Mouse (Mus musculus): ENCODE measurements around the gene Nhsl1. TPM values are rescaled to one million over a fixed set of nuclear protein-coding genes. Genes with fewer than 3 reads are reported as not detected.

Nhsl1 gene
- polyA plus RNA-seq, 1 experiment from 2014 or later = 8.8 TPM

GRCm38 (mm10) chr10:18420259-18421000, 101.6 kb downstream of the Nhsl1 start:
- TF ChIP-seq CTCF (IDR thresholded peaks at IDR 0.05; ENCODE audit: low read depth) = no peak

GRCm38 (mm10) chr10:18422968-18423367, 104.2 kb downstream of the Nhsl1 start:
- 0 out of 2 replicates have a peak, but pooled peaks cover 4% of the 10 kb centered on the region for H3K4me1 ChIP-seq (replicated peaks; ENCODE audit: insufficient read depth, low read length)
- H3K9ac ChIP-seq (ENCODE audit: low read depth, low read length) = no peak overlapping the region
- no peaks in the 10 kb centered on the region for H3K27me3 ChIP-seq (ENCODE audit: insufficient read depth, low read length)
- no peaks in the 10 kb centered on the region for H3K36me3 ChIP-seq (ENCODE audit: insufficient read depth, low read length)
- no peak overlapping the region for H3K4me3 ChIP-seq (replicated peaks; ENCODE audit: low read depth, low read length)
- 72% methylated on average over 3 of the region's 3 CpGs for WGBS
- H3K9me3 ChIP-seq (replicated peaks; ENCODE audit: low read length) = no peaks in the 10 kb centered on the region
- no peak for TF ChIP-seq CTCF (IDR thresholded peaks at IDR 0.05; ENCODE audit: low read depth)
- ATAC-seq (replicated peaks; ENCODE audit: low FRiP score, low read depth) = no peak
- DNase-seq (ENCODE audit: low spot score) = no peak
- H3K4me2 ChIP-seq (ENCODE audit: low read length) = no peak overlapping the region
- no peak overlapping the region for H3K27ac ChIP-seq

More at GRCm38 (mm10) chr10:18420259-18421000, 101.6 kb downstream of the Nhsl1 start:
- Histone ChIP-seq H3K27me3 (ENCODE audit: insufficient read depth, low read length) (no peaks in the 10 kb centered on the region), H3K4me3 (replicated peaks; ENCODE audit: low read depth, low read length) (no peak overlapping the region), H3K9ac (ENCODE audit: low read depth, low read length) (no peak overlapping the region), H3K9me3 (replicated peaks; ENCODE audit: low read length) (no peaks in the 10 kb centered on the region), H3K27ac (no peak overlapping the region), H3K36me3 (ENCODE audit: insufficient read depth, low read length) (no peaks in the 10 kb centered on the region), H3K4me1 (replicated peaks; ENCODE audit: insufficient read depth, low read length) (0 out of 2 replicates have a peak, but pooled peaks cover 4% of the 10 kb centered on the region), H3K4me2 (ENCODE audit: low read length) (no peak overlapping the region)
- DNase-seq (ENCODE audit: low spot score) (no peak), ATAC-seq (replicated peaks; ENCODE audit: low FRiP score, low read depth) (no peak)
- 81% methylated on average over 6 of the region's 6 CpGs for WGBS

DNA sequence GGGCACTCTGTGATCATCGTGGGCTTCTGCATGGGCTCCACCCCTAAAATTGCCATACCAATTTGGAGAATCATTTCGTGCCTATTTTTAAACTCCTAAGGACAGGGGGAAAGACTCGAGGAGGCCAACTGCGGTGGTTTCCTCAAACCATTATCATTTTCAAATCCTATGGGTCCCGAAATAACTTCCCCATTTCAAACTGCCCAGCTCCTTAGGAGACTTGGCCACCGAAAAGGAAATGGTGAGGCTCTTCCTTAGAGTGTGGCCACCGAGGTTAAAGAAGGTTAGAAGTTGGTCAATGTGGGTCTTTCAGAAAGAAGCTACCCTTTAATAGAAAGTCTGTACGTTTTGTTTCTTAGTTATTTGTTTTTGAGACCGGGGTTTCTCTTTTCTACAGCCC, 104.8 kb downstream of the Nhsl1 start:
- H3K27ac ChIP-seq = no peak overlapping the region
- H3K9ac ChIP-seq (ENCODE audit: low read depth, low read length) = no peak overlapping the region
- H3K4me2 ChIP-seq (ENCODE audit: low read length) = no peak overlapping the region
- H3K4me3 ChIP-seq (replicated peaks; ENCODE audit: low read depth, low read length) = no peak overlapping the region
- WGBS = 82% methylated on average over 9 of the region's 9 CpGs
- H3K4me1 ChIP-seq (replicated peaks; ENCODE audit: insufficient read depth, low read length) = 0 out of 2 replicates have a peak, but pooled peaks cover 4% of the 10 kb centered on the region
- H3K9me3 ChIP-seq (replicated peaks; ENCODE audit: low read length) = no peaks in the 10 kb centered on the region
- ATAC-seq (replicated peaks; ENCODE audit: low FRiP score, low read depth) = no peak
- DNase-seq (ENCODE audit: low spot score) = no peak
- TF ChIP-seq CTCF (IDR thresholded peaks at IDR 0.05; ENCODE audit: low read depth) = no peak
- no peaks in the 10 kb centered on the region for H3K36me3 ChIP-seq (ENCODE audit: insufficient read depth, low read length)
- no peaks in the 10 kb centered on the region for H3K27me3 ChIP-seq (ENCODE audit: insufficient read depth, low read length)

GRCm38 (mm10) chr10:18427866-18428265, 109.1 kb downstream of the Nhsl1 start:
- no peak overlapping the region for H3K4me3 ChIP-seq (replicated peaks; ENCODE audit: low read depth, low read length)
- H3K4me1 ChIP-seq (replicated peaks; ENCODE audit: insufficient read depth, low read length) = peaks cover 2% of the 10 kb centered on the region; the same call in 1 of the 2 replicates
- DNase-seq (ENCODE audit: low spot score) (no peak), ATAC-seq (replicated peaks; ENCODE audit: low FRiP score, low read depth) (no peak)
- WGBS = 90% methylated on average over 9 of the region's 9 CpGs
- no peaks in the 10 kb centered on the region for H3K36me3 ChIP-seq (ENCODE audit: insufficient read depth, low read length)
- H3K9me3 ChIP-seq (replicated peaks; ENCODE audit: low read length) = no peaks in the 10 kb centered on the region
- TF ChIP-seq CTCF (IDR thresholded peaks at IDR 0.05; ENCODE audit: low read depth) = no peak
- no peaks in the 10 kb centered on the region for H3K27me3 ChIP-seq (ENCODE audit: insufficient read depth, low read length)
- H3K27ac ChIP-seq = no peak overlapping the region
- H3K4me2 ChIP-seq (ENCODE audit: low read length) = no peak overlapping the region
- H3K9ac ChIP-seq (ENCODE audit: low read depth, low read length) = no peak overlapping the region

DNA sequence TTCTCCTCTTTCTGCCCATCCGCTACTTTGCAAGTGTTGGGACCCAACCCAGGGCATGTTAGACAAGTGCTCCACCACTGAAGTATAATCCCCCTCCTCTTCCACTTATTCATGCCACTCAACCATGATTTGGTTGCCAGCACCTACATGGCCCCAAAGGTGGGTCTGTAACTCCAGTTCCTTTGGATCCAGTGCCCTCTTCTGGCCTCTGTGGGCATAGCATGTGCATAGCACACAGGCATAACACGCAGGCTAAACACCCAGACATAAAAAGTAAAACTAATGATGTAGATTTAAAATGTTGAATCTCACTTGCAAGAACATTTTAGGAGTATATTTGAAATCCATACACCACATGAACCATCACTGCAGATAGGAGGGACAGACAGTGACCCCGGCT, 110.7 kb downstream of the Nhsl1 start:
- H3K4me2 ChIP-seq (ENCODE audit: low read length) = no peak overlapping the region
- TF ChIP-seq CTCF (IDR thresholded peaks at IDR 0.05; ENCODE audit: low read depth) = peak; percentile 50
- DNase-seq (ENCODE audit: low spot score) (no peak), ATAC-seq (replicated peaks; ENCODE audit: low FRiP score, low read depth) (no peak)
- no peaks in the 10 kb centered on the region for H3K9me3 ChIP-seq (replicated peaks; ENCODE audit: low read length)
- no peaks in the 10 kb centered on the region for H3K36me3 ChIP-seq (ENCODE audit: insufficient read depth, low read length)
- 85% methylated on average over 3 of the region's 3 CpGs for WGBS
- H3K4me3 ChIP-seq (replicated peaks; ENCODE audit: low read depth, low read length) = no peak overlapping the region
- H3K27ac ChIP-seq = peak overlapping the region; percentile 32; the same call in 1 of the 2 replicates
- no peaks in the 10 kb centered on the region; the same call in 1 of the 2 replicates for H3K4me1 ChIP-seq (replicated peaks; ENCODE audit: insufficient read depth, low read length)
- no peak overlapping the region for H3K9ac ChIP-seq (ENCODE audit: low read depth, low read length)
- no peaks in the 10 kb centered on the region for H3K27me3 ChIP-seq (ENCODE audit: insufficient read depth, low read length)

DNA sequence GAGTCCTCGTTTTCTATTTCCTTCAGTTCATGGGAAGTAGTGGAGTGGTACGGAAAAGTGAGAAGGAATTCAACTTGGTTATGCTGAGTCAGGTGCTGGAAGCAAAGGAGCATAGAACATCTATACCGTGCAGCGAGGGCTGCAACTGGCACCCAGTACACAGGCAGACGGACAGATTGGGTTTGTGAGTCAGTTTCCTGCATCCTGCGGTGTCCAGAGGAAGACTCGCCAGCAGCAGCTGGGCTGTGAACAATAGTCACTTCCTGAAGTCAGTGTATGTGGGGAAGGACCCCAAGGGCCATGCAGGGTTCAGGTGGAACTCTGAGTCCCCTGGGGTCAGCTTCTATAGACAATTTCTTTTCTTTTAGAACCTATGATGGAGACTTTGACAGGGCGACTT, 111.4 kb downstream of the Nhsl1 start:
- 68% methylated on average over 8 of the region's 8 CpGs for WGBS
- ATAC-seq (replicated peaks; ENCODE audit: low FRiP score, low read depth) = peak; percentile 29; the same call in 1 of the 2 replicates
- H3K4me2 ChIP-seq (ENCODE audit: low read length) = peak overlapping the region; percentile 76; the same call in 1 of the 2 replicates

More for the DNA sequence above, 111.4 kb downstream of the Nhsl1 start:
- no peak for TF ChIP-seq CTCF (IDR thresholded peaks at IDR 0.05; ENCODE audit: low read depth)
- peak; percentile 32 for DNase-seq (ENCODE audit: low spot score)
- peak overlapping the region; percentile 77; the same call in 1 of the 2 replicates for H3K27ac ChIP-seq
- no peaks in the 10 kb centered on the region for H3K27me3 ChIP-seq (ENCODE audit: insufficient read depth, low read length)
- no peak overlapping the region for H3K4me3 ChIP-seq (replicated peaks; ENCODE audit: low read depth, low read length)
- H3K9me3 ChIP-seq (replicated peaks; ENCODE audit: low read length) = no peaks in the 10 kb centered on the region
- no peak overlapping the region for H3K9ac ChIP-seq (ENCODE audit: low read depth, low read length)
- no peaks in the 10 kb centered on the region for H3K36me3 ChIP-seq (ENCODE audit: insufficient read depth, low read length)
- no peaks in the 10 kb centered on the region; the same call in 1 of the 2 replicates for H3K4me1 ChIP-seq (replicated peaks; ENCODE audit: insufficient read depth, low read length)
